Mouse (Mus musculus) lung, adult 2 months (tissue): ENCODE results near the gene Rhbdd1.

Experiments used
- CTCF ChIP-seq: fragments of 200-500 bp; IDR thresholded peaks from 2 replicates; pipeline ENCODE4 v1.5.1; 2011; ENCODE audit warnings: mild to moderate bottlenecking, low read length, control low read depth; ENCODE audit not compliant: insufficient read depth
- POLR2A ChIP-seq: fragments of 200-500 bp; IDR thresholded peaks from 2 replicates; pipeline ENCODE4 v1.6.1; 2011; ENCODE audit warnings: low read depth, mild to moderate bottlenecking, control low read depth, low read length, borderline replicate concordance; ENCODE audit errors: extremely low read depth

- TF ChIP-seq CTCF (no peak), POLR2A (no peak)
These were observed 37.5 kb downstream of the Rhbdd1 start for GRCm38 (mm10) chr1:82353755-82354154.
